Mouse (Mus musculus) adrenal gland, adult (tissue): ENCODE measurements around the gene Atn1.

Source experiments
- DNase-seq, 2 experiments: peaks; one replicate each; pipeline ENCODE4 v3.0.0; 2022 to 2023; ENCODE audit warnings: low spot score in 1 of 2; ENCODE audit not compliant: inconsistent age in 2 of 2

Atn1 gene

GRCm38 (mm10) chr6:124768704-124769044, 12.3 kb upstream of the Atn1 start:
- peak in 1 of 2 experiments; percentile 44 for DNase-seq

- peak in 1 of 2 experiments; percentile 44 for DNase-seq
Measured at GRCm38 (mm10) chr6:124767920-124768703, 11.8 kb upstream of the Atn1 start.

GRCm38 (mm10) chr6:124767536-124767919, 11.2 kb upstream of the Atn1 start:
- no peak for DNase-seq

GRCm38 (mm10) chr6:124765951-124766350, 9.6 kb upstream of the Atn1 start:
- no peak for DNase-seq

- DNase-seq: peak; percentile 88 to 95
Measured at GRCm38 (mm10) chr6:124759259-124759658, 2.9 kb upstream of the Atn1 start.

GRCm38 (mm10) chr6:124758849-124759232, 2.5 kb upstream of the Atn1 start:
- DNase-seq: no peak

- DNase-seq: peak; percentile 68 to 85
Measured at GRCm38 (mm10) chr6:124757909-124758848, 1.9 kb upstream of the Atn1 start.

- no peak for DNase-seq
Measured at GRCm38 (mm10) chr6:124757351-124757880, 1.1 kb upstream of the Atn1 start.

- DNase-seq: peak; percentile 90 to 96
Measured at GRCm38 (mm10) chr6:124756652-124757350, 477 bp upstream of the Atn1 start.

GRCm38 (mm10) chr6:124755306-124755705, 1.0 kb downstream of the Atn1 start:
- DNase-seq: no peak

- no peak for DNase-seq
Measured at GRCm38 (mm10) chr6:124753861-124754260, 2.5 kb downstream of the Atn1 start.

GRCm38 (mm10) chr6:124750405-124750804, 5.9 kb downstream of the Atn1 start:
- DNase-seq: peak in 1 of 2 experiments; percentile 73

- DNase-seq: peak in 1 of 2 experiments; percentile 49
Measured at GRCm38 (mm10) chr6:124746654-124747632, 9.4 kb downstream of the Atn1 start.

GRCm38 (mm10) chr6:124746296-124746605, 10.1 kb downstream of the Atn1 start:
- DNase-seq: no peak

GRCm38 (mm10) chr6:124745490-124746295, 10.6 kb downstream of the Atn1 start:
- peak; percentile 97 to 98 for DNase-seq

GRCm38 (mm10) chr6:124744755-124745321, 11.5 kb downstream of the Atn1 start:
- DNase-seq: no peak

GRCm38 (mm10) chr6:124743647-124744046, 12.7 kb downstream of the Atn1 start:
- no peak for DNase-seq

GRCm38 (mm10) chr6:124742839-124743514, 13.3 kb downstream of the Atn1 start:
- DNase-seq: peak in 1 of 2 experiments; percentile 60
